Mouse (Mus musculus) lung, postnatal 0 days (tissue): ENCODE measurements around the gene Pik3r4.

Experiments
- CTCF ChIP-seq: IDR thresholded peaks from 2 replicates; pipeline ENCODE4 v1.5.1; 2016; ENCODE audit warnings: antibody characterized with exemption, mild to moderate bottlenecking
- EP300 ChIP-seq: IDR thresholded peaks from 2 replicates; pipeline ENCODE4 v1.6.1; 2016; ENCODE audit warnings: antibody characterized with exemption, mild to moderate bottlenecking, control low read depth

GRCm38 (mm10) chr9:105704226-105704932, 61.6 kb downstream of the Pik3r4 start:
- TF ChIP-seq EP300: no peak
- no peak for TF ChIP-seq CTCF
